10 mouse cellular contexts compared by ENCODE assay signal in the genomic region with DNA sequence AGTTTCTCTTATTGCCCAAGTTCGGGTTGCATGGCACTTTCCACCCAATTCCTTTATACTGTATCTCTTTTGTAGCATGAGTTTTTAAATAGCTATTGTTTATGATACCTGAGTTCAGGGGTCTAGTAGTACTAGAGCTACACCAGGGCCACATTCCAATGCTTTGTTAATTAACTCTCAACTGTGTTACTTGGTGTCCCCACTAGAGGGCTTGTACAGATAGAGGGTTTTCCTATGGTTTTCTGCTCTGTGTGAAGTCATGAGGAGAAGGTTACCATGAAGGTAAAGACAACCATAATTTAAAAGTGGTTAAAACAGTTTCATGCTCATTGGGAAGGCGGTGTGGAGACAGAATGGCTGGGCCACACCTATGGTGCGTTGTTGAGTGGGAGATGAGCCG.
DNase-seq lines count a peak whose midpoint lies in the region; ATAC-seq and TF ChIP-seq lines count a peak whose summit lies in the region.
"Had no signal": no experiment of that assay in that cellular context is flagged by ENCODE, and none has a peak within 500 bp of the region (broad histone marks: within the 10 kb centered on the region; RNA-seq: fewer than 3 reads in every experiment).

No protein-coding gene starts in this region.

- intact Hi-C loops in heart, adult 2 months (cut with DNase I) = no loop called here

- no peak for ATAC-seq in stomach, postnatal 0 days (ENCODE audit: low FRiP score, low TSS enrichment)

- H3K36me3 ChIP-seq in heart, adult 2 months (ENCODE audit: control insufficient read depth, insufficient read depth, low read length) = no peaks in the 10 kb centered on the region
- no peaks in the 10 kb centered on the region for H3K36me3 ChIP-seq in stomach, postnatal 0 days (ENCODE audit: control insufficient read depth, insufficient read depth, low read length)
- H3K36me3 ChIP-seq: hindbrain, embryonic 15.5 days had no signal

- no peak for TF ChIP-seq EP300 in heart, adult 2 months (IDR thresholded peaks at IDR 0.05; ENCODE audit: insufficient read depth, low read depth, low read length)
- TF ChIP-seq EP300 in stomach, postnatal 0 days (optimal IDR thresholded peaks at IDR 0.05) = no peak

- no peak for DNase-seq in heart, adult 2 months
- no peak for DNase-seq in heart, adult 9 months (ENCODE audit: low spot score in 2 of 2)
- DNase-seq in thymus, postnatal 0 days (ENCODE audit: low spot score) = peak; percentile 42
- no peak for DNase-seq in thymus, postnatal 25 days
- peak; percentile 29 for DNase-seq in embryo, embryonic 9.5 days (ENCODE audit: extremely low spot score)
- no peak for DNase-seq in stomach, postnatal 0 days (ENCODE audit: low spot score)
- no peak for DNase-seq in frontal cortex, postnatal 25 days (ENCODE audit: low spot score in 2 of 2)
- no peak for DNase-seq in adrenal gland, adult 2 months

- TF ChIP-seq CTCF in heart, adult 2 months (IDR thresholded peaks at IDR 0.05) = peak; percentile 55
- TF ChIP-seq CTCF in stomach, postnatal 0 days (IDR thresholded peaks at IDR 0.05; ENCODE audit: low read depth) = peak; percentile 70

- no peak overlapping the region for H3K4me3 ChIP-seq in heart, adult 2 months
- H3K4me3 ChIP-seq in stomach, postnatal 0 days (ENCODE audit: low read depth, low read length) = no peak overlapping the region
- H3K4me3 ChIP-seq: hindbrain, embryonic 15.5 days had no signal

- H3K9ac ChIP-seq in heart, adult 2 months (ENCODE audit: low read depth, low read length) = no peak overlapping the region
- H3K9ac ChIP-seq in stomach, postnatal 0 days (ENCODE audit: low read length) = no peak overlapping the region
- H3K9ac ChIP-seq: hindbrain, embryonic 15.5 days; liver, embryonic 14.5 days had no signal

- no peak overlapping the region for H3K4me2 ChIP-seq in stomach, postnatal 0 days (replicated peaks; ENCODE audit: low read depth)
- H3K4me2 ChIP-seq: hindbrain, embryonic 15.5 days had no signal

- no peak overlapping the region for H3K27ac ChIP-seq in heart, adult 2 months
- no peak overlapping the region for H3K27ac ChIP-seq in stomach, postnatal 0 days (replicated peaks)
- H3K27ac ChIP-seq: hindbrain, embryonic 15.5 days; liver, embryonic 14.5 days had no signal

- no peaks in the 10 kb centered on the region for H3K4me1 ChIP-seq in heart, adult 2 months (ENCODE audit: control insufficient read depth, insufficient read depth, low read length)
- no peaks in the 10 kb centered on the region for H3K4me1 ChIP-seq in stomach, postnatal 0 days (replicated peaks; ENCODE audit: control insufficient read depth, insufficient read depth)
- H3K4me1 ChIP-seq: hindbrain, embryonic 15.5 days had no signal

- H3K27me3 ChIP-seq in heart, adult 2 months (ENCODE audit: control insufficient read depth, insufficient read depth, low read length) = no peaks in the 10 kb centered on the region
- H3K27me3 ChIP-seq in stomach, postnatal 0 days (ENCODE audit: control insufficient read depth, insufficient read depth, low read length) = no peaks in the 10 kb centered on the region
- H3K27me3 ChIP-seq: hindbrain, embryonic 15.5 days had no signal

- H3K79me2 ChIP-seq in heart, adult 2 months (replicated peaks; ENCODE audit: control insufficient read depth, insufficient read depth, low read length) = no peaks in the 10 kb centered on the region

- WGBS in heart, adult 2 months = 88% methylated on average over 4 of the region's 4 CpGs
- WGBS in stomach, postnatal 0 days = 81% methylated on average over 4 of the region's 4 CpGs

- TF ChIP-seq POLR2A in heart, adult 2 months (IDR thresholded peaks at IDR 0.05; ENCODE audit: insufficient read depth, low read depth, low read length) = no peak

- no peaks in the 10 kb centered on the region for H3K9me3 ChIP-seq in stomach, postnatal 0 days (ENCODE audit: control insufficient read depth, low read length)
- H3K9me3 ChIP-seq: hindbrain, embryonic 15.5 days had no signal

Comparison
In these comparisons a context has a peak if more than half of its experiments do, and no peak if none do; other contexts are left out.
1. DNase-seq: peak in thymus, postnatal 0 days (single experiment) and embryo, embryonic 9.5 days (single experiment); none in heart, adult 2 months (0 of 2), heart, adult 9 months (0 of 2), thymus, postnatal 25 days (single experiment), stomach, postnatal 0 days (single experiment), frontal cortex, postnatal 25 days (0 of 2) and adrenal gland, adult 2 months (single experiment).